Mouse (Mus musculus) spleen, postnatal 14 days (tissue): ENCODE measurements around the gene Als2cr12.
"Not testable (repeated sequence)": the region's sequence is repeated elsewhere in the genome, so short reads cannot be mapped to it uniquely, and the experiment has no call there.

ENCODE experiments used
- DNase-seq, 2 experiments: peaks; one replicate each; pipeline ENCODE4 v3.0.0; 2021 to 2022; ENCODE audit warnings: low spot score in 2 of 2

Als2cr12 gene

GRCm38 (mm10) chr1:58695810-58696209, at the start of gene Als2cr12:
Gene Als2cr12, minus strand, starts transcription at chr1:58695989.
- DNase-seq = not testable (repeated sequence)

GRCm38 (mm10) chr1:58744645-58745044, 48.9 kb upstream of the Als2cr12 start:
- no peak for DNase-seq

- DNase-seq = no peak
Measured at GRCm38 (mm10) chr1:58743252-58743651, 47.5 kb upstream of the Als2cr12 start.

GRCm38 (mm10) chr1:58742571-58743021, 46.8 kb upstream of the Als2cr12 start:
- no peak for DNase-seq

GRCm38 (mm10) chr1:58739529-58739928, 43.7 kb upstream of the Als2cr12 start:
- DNase-seq = no peak

- no peak for DNase-seq
Measured at GRCm38 (mm10) chr1:58736968-58737367, 41.2 kb upstream of the Als2cr12 start.

GRCm38 (mm10) chr1:58735962-58736361, 40.2 kb upstream of the Als2cr12 start:
- DNase-seq = no peak

- DNase-seq = no peak
Measured at GRCm38 (mm10) chr1:58734043-58734920, 38.5 kb upstream of the Als2cr12 start.

- DNase-seq = no peak
Measured at GRCm38 (mm10) chr1:58733636-58734035, 37.8 kb upstream of the Als2cr12 start.

- no peak for DNase-seq
Measured at GRCm38 (mm10) chr1:58728590-58728868, 32.7 kb upstream of the Als2cr12 start.

- no peak for DNase-seq
Measured at GRCm38 (mm10) chr1:58727747-58728589, 32.2 kb upstream of the Als2cr12 start.

GRCm38 (mm10) chr1:58727019-58727746, 31.4 kb upstream of the Als2cr12 start:
- no peak for DNase-seq

GRCm38 (mm10) chr1:58725767-58726166, 30.0 kb upstream of the Als2cr12 start:
- no peak for DNase-seq

GRCm38 (mm10) chr1:58725095-58725494, 29.3 kb upstream of the Als2cr12 start:
- DNase-seq = no peak

- no peak for DNase-seq
Measured at GRCm38 (mm10) chr1:58724533-58724932, 28.7 kb upstream of the Als2cr12 start.

- DNase-seq = no peak
Measured at GRCm38 (mm10) chr1:58723809-58724405, 28.1 kb upstream of the Als2cr12 start.

- no peak for DNase-seq
Measured at GRCm38 (mm10) chr1:58723062-58723808, 27.4 kb upstream of the Als2cr12 start.

- no peak for DNase-seq
Measured at GRCm38 (mm10) chr1:58722115-58722938, 26.5 kb upstream of the Als2cr12 start.

GRCm38 (mm10) chr1:58720988-58721387, 25.2 kb upstream of the Als2cr12 start:
- DNase-seq = no peak

GRCm38 (mm10) chr1:58720090-58720489, 24.3 kb upstream of the Als2cr12 start:
- no peak for DNase-seq
